Comparison of ENCODE assay signal across 10 mouse cellular contexts in genomic region chr7:144970997-144971768, GRCm38 (mm10). TPM values are rescaled to one million over a fixed set of nuclear protein-coding genes. Genes with fewer than 3 reads are reported as not detected.
A peak's percentile ranks its signal among the peaks of the same experiment; 100 is the strongest.
DNase-seq lines count a peak whose midpoint lies in the region; ATAC-seq lines count a peak whose summit lies in the region.
"Had no signal": no experiment of that assay in that cellular context is flagged by ENCODE, and none has a peak within 500 bp of the region (broad histone marks: within the 10 kb centered on the region; RNA-seq: fewer than 3 reads in every experiment).

No protein-coding gene starts in this region.

- H3K9me3 ChIP-seq in heart, embryonic 12.5 days (replicated peaks), result no peaks in the 10 kb centered on the region

- no peaks in the 10 kb centered on the region for H3K36me3 ChIP-seq in heart, embryonic 12.5 days

- peaks cover 12% of the 10 kb centered on the region; the same call in 1 of the 2 replicates for H3K27me3 ChIP-seq in heart, embryonic 12.5 days (replicated peaks)

- WGBS in heart, embryonic 12.5 days, result 65% methylated on average over 8 of the region's 8 CpGs

- H3K4me1 ChIP-seq in heart, embryonic 12.5 days (replicated peaks), result peaks cover 7% of the 10 kb centered on the region; the same call in 1 of the 2 replicates

- no peak overlapping the region for H3K9ac ChIP-seq in heart, embryonic 12.5 days

- no peak for DNase-seq in heart, adult 8-10 months (ENCODE audit: low spot score)
- peak; percentile 82 for DNase-seq in 3134 (ENCODE audit: extremely low read depth, insufficient read length, low spot score)
- peak; percentile 68 to 77 for DNase-seq in adrenal gland, postnatal 36 days
- DNase-seq in left cerebral cortex, adult 11 months (ENCODE audit: low spot score), result no peak
- no peak for DNase-seq in spleen, postnatal 36 days (ENCODE audit: low spot score in 2 of 2)
- no peak for DNase-seq in left cerebral cortex, adult 18-20 months (ENCODE audit: low spot score in 2 of 2)
- DNase-seq: layer of hippocampus, postnatal 36 days had no signal

- no peak overlapping the region for H3K27ac ChIP-seq in heart, embryonic 12.5 days (ENCODE audit: poor library complexity, severe bottlenecking)

- H3K4me2 ChIP-seq in heart, embryonic 12.5 days, result no peak overlapping the region
- H3K4me2 ChIP-seq: midbrain, embryonic 11.5 days had no signal

- 0 out of 2 replicates have a peak, but pooled peaks have one; percentile 11 for ATAC-seq in heart, embryonic 12.5 days (ENCODE audit: insufficient number of reproducible peaks, low FRiP score)
- ATAC-seq in megakaryocyte, adult 5-6 weeks (ENCODE audit: poor library complexity, severe bottlenecking), result peak; percentile 90

- no peak overlapping the region for H3K4me3 ChIP-seq in heart, embryonic 12.5 days

RNA-seq across cellular contexts. Expression of gene Ccnd1, which starts 31.5 kb away (rescaled TPM):
- polyA plus RNA-seq in heart, embryonic 12.5 days (2016; fragmentation: Nextera tagmentation; extraction: Ambion mirVana), result 81.2 and 89.9 TPM in 2 replicates
- 10 to 100 TPM; 30.1 to 64.0 (median 45.1) TPM for total RNA-seq in heart, adult 8-10 months (2022)
- 100 to 1,000 TPM; 121 to 178 TPM for total RNA-seq in adrenal gland, postnatal 36 days (2021)
- 8.1 and 11.1 TPM in 2 replicates for total RNA-seq in megakaryocyte, adult 5-6 weeks (2015)
- total RNA-seq in megakaryocyte, adult 5-6 weeks (2017), result 5.2 and 5.5 TPM in 2 replicates
- total RNA-seq in left cerebral cortex, adult 18-20 months (2021), result 10 to 100 TPM; 42.9 to 57.5 TPM

RNA-seq across cellular contexts. Expression of gene LTO1, which starts 56.3 kb away (rescaled TPM):
- 20.1 and 21.4 TPM in 2 replicates for polyA plus RNA-seq in heart, embryonic 12.5 days (2016; fragmentation: Nextera tagmentation; extraction: Ambion mirVana)
- 10 to 100 TPM; 14.6 to 18.2 (median 17.4) TPM for total RNA-seq in heart, adult 8-10 months (2022)
- total RNA-seq in adrenal gland, postnatal 36 days (2021), result 10 to 100 TPM; 20.5 to 24.1 TPM
- total RNA-seq in megakaryocyte, adult 5-6 weeks (2015), result 13.8 and 14.5 TPM in 2 replicates
- total RNA-seq in megakaryocyte, adult 5-6 weeks (2017), result 49.5 and 53.8 TPM in 2 replicates
- total RNA-seq in left cerebral cortex, adult 18-20 months (2021), result 10 to 100 TPM; 27.0 to 27.2 TPM

Comparison
In these comparisons a context has a peak if more than half of its experiments do, and no peak if none do; other contexts are left out.
1. DNase-seq: peak in 3134 (single experiment) and adrenal gland, postnatal 36 days (2 of 2); none in heart, adult 8-10 months (single experiment), left cerebral cortex, adult 11 months (single experiment), spleen, postnatal 36 days (0 of 2) and left cerebral cortex, adult 18-20 months (0 of 2).